ENCODE assay signal across 22 mouse cellular contexts in the genomic region with DNA sequence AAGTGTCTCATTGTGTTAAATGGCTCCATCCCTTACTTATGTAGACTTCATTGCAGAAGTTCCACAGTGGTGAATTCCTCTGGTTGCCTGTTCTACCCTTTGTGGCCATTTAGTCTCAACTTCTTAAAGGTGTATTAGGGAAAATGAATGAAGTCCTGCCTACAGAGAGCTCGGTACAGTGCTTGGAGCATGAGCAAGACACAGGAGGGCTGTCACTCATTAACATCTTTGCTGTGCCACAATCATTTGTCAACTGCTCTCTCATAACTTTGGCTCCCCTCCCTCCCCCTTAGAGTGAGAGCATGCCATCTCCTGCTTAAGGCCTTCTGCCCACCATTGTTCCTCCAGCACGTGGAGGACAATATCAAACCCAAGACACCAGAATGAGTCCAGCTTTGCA.
"Had no signal": no experiment of that assay in that cellular context is flagged by ENCODE, and none has a peak within 500 bp of the region (broad histone marks: within the 10 kb centered on the region; RNA-seq: fewer than 3 reads in every experiment).

No protein-coding gene starts in this region.

- H3K9ac ChIP-seq: heart, embryonic 12.5 days; hindbrain, embryonic 12.5 days; hindbrain, embryonic 14.5 days; limb, embryonic 12.5 days; liver, embryonic 13.5 days; liver, embryonic 15.5 days; liver, postnatal 0 days had no signal

- H3K4me1 ChIP-seq: liver, embryonic 15.5 days had no signal

- H3K27me3 ChIP-seq: heart, embryonic 12.5 days; hindbrain, embryonic 12.5 days; limb, embryonic 12.5 days; liver, embryonic 13.5 days; liver, embryonic 15.5 days had no signal

- H3K4me3 ChIP-seq: heart, adult 2 months; heart, embryonic 12.5 days; hindbrain, embryonic 10.5 days; hindbrain, embryonic 12.5 days; layer of hippocampus, adult 2 months; left cerebral cortex, adult 2 months; limb, embryonic 10.5 days; limb, embryonic 12.5 days; liver, embryonic 13.5 days; liver, embryonic 15.5 days had no signal

- ATAC-seq: hindbrain, embryonic 16.5 days; inflammation-experienced regulatory T-cells, adult 6 months; intestine, postnatal 0 days had no signal

- H3K27ac ChIP-seq: hindbrain, embryonic 10.5 days; hindbrain, embryonic 12.5 days; hindbrain, embryonic 14.5 days; layer of hippocampus, adult 2 months; left cerebral cortex, adult 2 months; limb, embryonic 10.5 days; limb, embryonic 12.5 days; liver, embryonic 13.5 days; liver, embryonic 15.5 days had no signal

- H3K36me3 ChIP-seq: heart, embryonic 12.5 days; hindbrain, embryonic 10.5 days; hindbrain, embryonic 12.5 days; limb, embryonic 10.5 days; limb, embryonic 12.5 days; liver, embryonic 13.5 days; liver, embryonic 15.5 days had no signal

- H3K4me2 ChIP-seq: heart, embryonic 12.5 days; hindbrain, embryonic 12.5 days; hindbrain, embryonic 14.5 days; limb, embryonic 12.5 days; liver, embryonic 11.5 days; liver, embryonic 13.5 days; liver, embryonic 15.5 days had no signal

- DNase-seq: gastrocnemius, postnatal 14 days; gastrocnemius, postnatal 36 days; heart, adult 11 months; heart, adult 2 months; heart, postnatal 10 days; heart, postnatal 4 days; liver; liver, embryonic 13.5 days; liver, postnatal 0 days had no signal

- H3K9me3 ChIP-seq: hindbrain, embryonic 10.5 days; hindbrain, embryonic 12.5 days; limb, embryonic 10.5 days; liver, embryonic 13.5 days; liver, embryonic 15.5 days had no signal
